Mouse (Mus musculus): Measurements from ENCODE around the gene Piwil1. TPM values are rescaled to one million over a fixed set of nuclear protein-coding genes. Genes with fewer than 3 reads are reported as not detected.

Piwil1 gene
- total RNA-seq (2021): not detected
- long read RNA-seq, experiment 1: 0 reads
- long read RNA-seq, experiment 2: 0 reads

DNA sequence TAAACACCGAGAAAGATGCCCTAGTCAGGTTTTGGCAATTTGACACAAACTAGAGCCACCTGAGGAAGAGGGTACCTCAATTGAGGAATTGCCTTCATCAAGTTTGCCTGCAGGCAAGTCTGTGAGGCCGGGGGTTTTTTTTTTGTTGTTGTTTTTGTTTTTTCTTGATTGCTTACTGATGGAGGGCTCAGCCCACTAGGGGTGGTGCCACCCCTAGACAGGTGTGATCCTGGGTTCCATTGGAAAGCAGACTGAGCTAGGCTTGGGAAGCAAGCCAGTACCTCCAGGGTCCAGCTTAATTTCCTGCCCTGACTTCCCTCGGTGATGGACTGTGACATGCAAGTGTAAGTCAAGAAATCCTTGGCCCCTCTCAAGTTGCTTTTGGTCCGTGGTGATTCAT is at the start of gene Piwil1:
Gene Piwil1 (plus strand): TSS at position 301 of the 400 bp plus-strand sequence.
- no peak for DNase-seq
- intact Hi-C loops (cut with DNase I): no loop called here

DNA sequence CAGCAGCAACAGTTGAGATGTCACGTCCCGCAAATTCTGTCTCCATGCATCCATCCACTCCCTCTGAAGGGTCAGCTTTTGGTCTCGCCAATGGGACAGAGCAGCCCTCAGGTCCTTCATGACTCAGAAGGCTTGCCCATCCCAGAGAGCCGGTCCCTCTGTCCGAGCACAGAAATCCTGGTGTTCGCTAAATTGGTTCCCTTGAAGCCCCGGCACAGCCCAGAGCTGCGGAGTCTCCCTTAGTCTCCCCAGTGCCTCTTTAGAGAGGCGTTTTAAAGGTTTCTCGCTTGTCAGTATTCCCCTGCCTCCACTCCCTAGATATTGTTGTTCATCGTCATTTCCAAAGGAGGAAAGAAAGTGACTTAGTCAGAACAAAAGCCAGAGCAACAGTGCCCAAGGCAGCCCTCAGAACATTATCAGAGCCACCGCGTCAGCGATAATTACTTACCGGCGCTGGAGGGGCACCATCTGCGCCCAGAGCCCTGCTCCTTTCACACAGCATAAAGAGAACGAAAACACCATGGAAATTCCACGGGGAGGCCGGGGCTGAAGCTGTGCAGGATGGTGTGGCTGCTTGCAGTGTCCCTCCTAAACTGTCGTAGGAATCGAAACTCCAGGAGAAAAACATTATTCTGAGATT is 45.7 kb upstream of the Piwil1 start:
- DNase-seq: no peak
- intact Hi-C loops (cut with DNase I): no loop called here

- DNase-seq: no peak
- intact Hi-C loops (cut with DNase I): no loop called here
These were observed 42.2 kb upstream of the Piwil1 start for GRCm38 (mm10) chr5:128660101-128660500.

- no peak for DNase-seq
- intact Hi-C loops (cut with DNase I): no loop called here
These were observed 39.4 kb upstream of the Piwil1 start for GRCm38 (mm10) chr5:128662881-128663280.

- DNase-seq: no peak
- intact Hi-C loops (cut with DNase I): no loop called here
These were observed 38.3 kb upstream of the Piwil1 start for GRCm38 (mm10) chr5:128663976-128664375.

DNA sequence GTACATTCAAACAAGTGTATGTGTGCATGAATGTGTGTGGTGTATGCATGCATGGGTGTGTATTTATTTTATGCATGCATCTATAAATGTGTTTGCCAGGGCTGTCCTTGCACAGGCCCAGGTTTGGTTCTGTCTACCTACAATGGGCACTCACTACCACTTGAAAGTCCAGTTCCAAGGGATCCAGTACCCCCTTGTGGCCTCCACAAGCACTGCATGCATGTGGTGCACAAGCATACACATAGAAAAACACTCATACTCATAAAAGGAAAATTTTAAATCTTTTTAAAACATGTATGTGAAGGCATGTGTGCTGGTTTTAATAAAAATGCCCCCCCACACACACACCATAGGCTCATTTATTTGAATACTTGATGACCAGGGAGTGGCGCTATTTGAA is 37.3 kb upstream of the Piwil1 start:
- intact Hi-C loops (cut with DNase I): no loop called here
- no peak for DNase-seq

- intact Hi-C loops (cut with DNase I): no loop called here
- no peak for DNase-seq
These were observed 35.0 kb upstream of the Piwil1 start for GRCm38 (mm10) chr5:128667303-128667702.

- DNase-seq: no peak
- intact Hi-C loops (cut with DNase I): no loop called here
These were observed 28.2 kb upstream of the Piwil1 start for GRCm38 (mm10) chr5:128674124-128674523.

DNA sequence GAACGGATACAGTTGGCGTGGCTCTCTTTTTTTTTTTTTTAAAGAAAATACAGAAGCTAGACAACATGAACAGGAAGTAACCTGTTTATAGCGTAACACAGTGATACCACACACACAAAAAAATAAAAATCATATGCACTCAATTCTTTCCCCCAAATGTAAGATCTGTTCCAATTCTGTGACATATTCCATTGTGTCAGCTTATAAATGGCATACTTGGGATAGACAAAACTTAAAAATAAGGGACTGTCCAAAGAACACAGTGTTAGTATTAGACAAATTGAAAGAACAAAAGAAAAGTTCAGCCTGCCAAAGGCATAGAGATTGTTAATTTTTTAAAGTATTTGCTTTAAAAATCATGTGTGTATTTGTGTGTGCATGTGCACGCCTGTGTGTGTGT is 25.0 kb upstream of the Piwil1 start:
- DNase-seq: no peak
- intact Hi-C loops (cut with DNase I): no loop called here

DNA sequence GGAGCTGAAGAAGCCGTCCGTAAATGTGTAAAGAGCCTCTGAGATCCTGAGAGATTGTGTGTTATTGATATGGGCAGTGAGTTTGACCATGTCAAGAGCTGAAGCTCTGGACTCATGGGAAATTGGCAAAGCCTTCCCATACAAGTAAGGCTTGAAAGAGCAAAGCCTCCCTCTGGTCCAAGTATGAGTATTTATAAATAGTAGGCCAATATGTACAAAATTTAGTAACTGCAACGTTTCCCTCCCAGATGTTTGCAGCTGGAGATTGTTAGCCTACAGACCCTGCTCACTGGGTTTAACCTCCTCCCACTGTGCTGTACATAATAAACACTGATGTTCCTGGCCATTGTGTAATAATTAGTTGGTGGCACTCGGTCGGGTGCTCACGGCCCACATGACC is 24.5 kb upstream of the Piwil1 start:
- no peak for DNase-seq
- intact Hi-C loops (cut with DNase I): no loop called here

DNA sequence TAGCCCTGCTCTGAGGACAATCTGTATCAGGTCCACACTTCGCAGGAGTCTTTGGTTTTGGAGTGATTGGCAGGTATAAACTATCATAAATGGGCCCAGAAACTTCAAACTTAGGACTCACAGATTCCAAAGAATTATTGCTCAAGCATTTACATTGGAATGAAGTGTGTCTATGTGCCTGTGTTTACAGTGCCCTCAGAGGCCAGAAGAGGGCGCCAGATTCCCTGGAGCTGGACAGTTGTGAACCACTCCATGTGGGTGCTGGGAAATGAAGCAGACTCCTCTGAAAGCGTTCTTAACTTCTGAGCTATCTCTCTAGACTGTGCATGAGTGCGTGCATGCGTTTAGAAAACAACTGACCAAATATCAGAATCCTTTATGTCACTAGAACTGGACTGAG is 20.9 kb upstream of the Piwil1 start:
- intact Hi-C loops (cut with DNase I): no loop called here
- no peak for DNase-seq

- intact Hi-C loops (cut with DNase I): no loop called here
- DNase-seq: no peak
These were observed 18.1 kb upstream of the Piwil1 start for GRCm38 (mm10) chr5:128684192-128684591.

DNA sequence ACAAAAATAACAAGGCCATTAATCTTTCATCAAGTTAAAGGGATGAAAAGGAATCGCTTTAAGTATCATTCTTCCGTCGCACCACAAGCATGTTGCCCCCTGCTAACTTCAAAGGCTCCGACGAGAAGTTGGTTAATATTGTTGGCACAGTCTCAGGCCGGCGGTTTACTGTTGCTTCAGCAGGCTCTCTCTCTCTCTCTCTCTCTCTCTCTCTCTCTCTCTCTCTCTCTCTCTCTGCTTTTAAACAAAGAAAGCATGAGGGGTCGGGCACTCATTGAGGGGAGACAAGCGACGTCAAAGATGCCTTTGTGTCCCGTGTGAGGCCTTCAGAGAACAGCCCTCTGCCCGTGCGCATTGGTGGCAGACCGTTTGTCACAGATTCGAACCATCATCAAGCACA is 17.7 kb upstream of the Piwil1 start:
- no peak for DNase-seq
- intact Hi-C loops (cut with DNase I): no loop called here

DNA sequence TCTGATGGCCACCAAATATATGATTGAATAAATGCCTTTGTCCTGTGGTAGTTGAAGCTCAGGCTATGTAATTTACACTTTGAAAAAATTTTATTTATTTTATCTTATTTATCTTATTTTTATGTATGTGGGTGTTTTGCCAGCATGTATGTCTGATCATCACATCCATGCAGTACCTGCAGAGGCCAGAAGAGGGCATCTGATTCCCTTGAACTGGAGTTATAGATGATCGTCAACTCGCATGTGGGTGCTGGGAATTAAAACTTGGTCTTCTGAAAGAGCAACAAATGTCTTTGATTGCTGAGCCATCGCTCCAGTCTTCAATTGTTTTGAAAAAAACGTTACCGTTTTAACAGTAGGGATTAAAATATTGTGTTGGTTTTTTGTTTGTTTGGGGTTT is 15.2 kb upstream of the Piwil1 start:
- intact Hi-C loops (cut with DNase I): no loop called here
- no peak for DNase-seq

GRCm38 (mm10) chr5:128694107-128694506 is 8.2 kb upstream of the Piwil1 start:
- DNase-seq: no peak
- intact Hi-C loops (cut with DNase I): no loop called here

GRCm38 (mm10) chr5:128694611-128695325 is 7.6 kb upstream of the Piwil1 start:
- intact Hi-C loops (cut with DNase I): no loop called here
- DNase-seq: no peak

DNA sequence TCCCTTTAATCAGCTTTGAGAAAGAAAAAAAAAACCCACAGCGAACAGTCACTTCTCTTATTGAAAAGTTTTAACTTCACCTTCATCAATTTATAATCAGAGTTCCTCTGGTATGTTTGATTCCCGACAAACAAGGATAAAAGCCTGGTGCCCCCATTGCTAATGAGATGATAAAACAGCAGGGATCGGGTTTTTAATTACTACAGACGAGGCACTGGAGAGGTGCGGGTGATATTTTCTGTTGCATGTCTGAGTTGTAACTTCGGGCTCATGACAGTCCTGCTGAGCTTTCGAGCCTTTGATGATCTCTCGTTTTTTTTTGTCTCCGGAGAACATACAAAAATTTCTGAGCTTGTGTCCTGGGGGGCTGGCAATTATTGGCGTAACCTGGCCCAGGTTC is 5.5 kb upstream of the Piwil1 start:
- no peak for DNase-seq
- intact Hi-C loops (cut with DNase I): no loop called here

DNA sequence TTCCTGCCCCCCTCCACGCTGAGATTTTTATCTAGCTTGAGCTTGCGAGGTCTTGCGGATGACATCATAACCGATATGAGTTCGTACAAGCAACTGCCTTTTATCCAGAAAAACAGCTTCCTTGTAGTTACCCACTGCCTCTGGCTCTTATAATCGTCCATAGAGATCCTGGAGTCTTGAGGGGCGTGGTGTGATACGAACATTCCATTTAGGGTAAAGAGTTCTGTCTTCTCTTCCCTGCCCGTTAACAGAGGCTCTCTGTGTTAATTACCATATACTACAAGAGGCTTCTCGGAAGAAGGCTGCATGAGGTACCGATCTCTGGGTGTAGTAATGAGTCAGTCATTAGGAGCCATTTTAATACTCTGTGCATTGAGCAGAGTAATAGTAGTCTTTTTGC is 1.6 kb upstream of the Piwil1 start:
- intact Hi-C loops (cut with DNase I): no loop called here
- no peak for DNase-seq

DNA sequence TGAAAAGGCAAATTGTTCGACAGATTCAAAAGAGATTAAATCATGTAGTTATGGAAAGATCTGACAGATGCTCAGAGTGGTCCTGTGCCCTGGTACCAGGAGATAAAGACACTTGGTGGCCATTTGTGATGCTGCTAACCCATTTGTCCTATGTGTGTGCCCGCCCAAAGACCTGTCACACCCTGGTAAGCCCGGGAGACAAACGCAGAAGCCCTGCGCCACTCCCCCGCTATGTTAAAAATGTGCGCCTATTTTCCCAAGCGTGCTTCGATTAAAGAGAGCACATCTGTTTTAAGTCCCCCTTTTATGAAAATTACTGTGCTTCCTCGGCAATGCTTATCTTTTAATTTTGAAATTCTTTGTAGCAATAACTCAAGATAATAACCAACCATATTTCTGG is 1.4 kb downstream of the Piwil1 start:
- intact Hi-C loops (cut with DNase I): no loop called here
- no peak for DNase-seq

DNA sequence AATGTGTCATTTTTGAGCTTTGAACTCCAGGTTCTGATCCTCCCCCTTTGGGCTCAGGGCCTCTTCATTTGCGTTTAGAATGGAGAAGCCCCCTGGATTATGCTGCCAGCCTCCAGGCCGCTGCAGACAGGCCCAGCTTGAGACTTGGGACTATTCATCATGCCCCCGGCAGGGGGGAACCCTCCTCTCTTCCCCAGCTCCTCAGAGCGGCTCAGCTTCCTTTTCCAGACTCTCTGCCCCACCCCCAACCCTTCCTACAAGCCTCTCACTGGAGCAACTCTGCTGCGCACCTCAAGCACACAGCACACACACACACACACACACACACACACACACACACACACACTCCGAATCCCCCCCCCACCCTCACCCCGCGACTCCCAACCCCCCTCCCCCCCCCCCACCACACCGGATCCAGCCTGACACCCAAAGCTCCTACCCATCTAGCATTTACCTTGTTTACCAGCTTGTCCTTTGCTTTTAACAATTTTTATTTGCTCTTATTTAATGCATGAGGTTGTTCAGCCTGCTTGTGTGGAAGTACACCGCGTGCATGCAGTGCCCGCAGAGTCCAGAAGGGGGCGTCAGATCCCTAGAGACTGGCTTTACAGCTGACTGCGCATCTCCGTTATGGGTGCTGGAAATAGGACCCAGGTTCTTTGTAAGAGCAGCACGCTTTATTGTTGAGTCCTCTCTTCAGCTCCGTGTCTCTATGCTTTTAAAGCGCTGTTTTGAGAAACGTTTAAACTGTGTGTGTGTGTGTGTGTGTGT is 2.0 kb downstream of the Piwil1 start:
- intact Hi-C loops (cut with DNase I): no loop called here
- DNase-seq: no peak

- no peak for DNase-seq
- intact Hi-C loops (cut with DNase I): no loop called here
These were observed 4.1 kb downstream of the Piwil1 start for GRCm38 (mm10) chr5:128706467-128706866.

- intact Hi-C loops (cut with DNase I): no loop called here
These were observed 4.9 kb downstream of the Piwil1 start for GRCm38 (mm10) chr5:128707271-128707670.

More at GRCm38 (mm10) chr5:128707271-128707670, 4.9 kb downstream of the Piwil1 start:
- no peak for DNase-seq

Measured in heart, postnatal 14 days (tissue).